Mouse (Mus musculus): ENCODE measurements around the gene Fgfbp3. TPM values are rescaled to one million over a fixed set of nuclear protein-coding genes. Genes with fewer than 3 reads are reported as not detected.
A peak's percentile ranks its signal among the peaks of the same experiment; 100 is the strongest.
"Not testable (repeated sequence)": the region's sequence is repeated elsewhere in the genome, so short reads cannot be mapped to it uniquely, and the experiment has no call there.

Gene Fgfbp3
- total RNA-seq, 1 experiment from 2014 or later: 1.0 TPM

GRCm38 (mm10) chr19:36916206-36916605 lies 3.2 kb downstream of the Fgfbp3 start:
- no peak for ATAC-seq (ENCODE audit: extremely low read depth, insufficient number of reproducible peaks, low FRiP score, poor library complexity, severe bottlenecking)

- ATAC-seq (ENCODE audit: extremely low read depth, insufficient number of reproducible peaks, low FRiP score, poor library complexity, severe bottlenecking): no peak
Observed at GRCm38 (mm10) chr19:36913064-36913463, 6.4 kb downstream of the Fgfbp3 start.

GRCm38 (mm10) chr19:36910424-36911045 lies 8.9 kb downstream of the Fgfbp3 start:
- ATAC-seq (ENCODE audit: extremely low read depth, insufficient number of reproducible peaks, low FRiP score, poor library complexity, severe bottlenecking): no peak

GRCm38 (mm10) chr19:36909676-36910292 lies 9.6 kb downstream of the Fgfbp3 start:
- peak; percentile 46; the same call in 1 of the 2 replicates for ATAC-seq (ENCODE audit: extremely low read depth, insufficient number of reproducible peaks, low FRiP score, poor library complexity, severe bottlenecking)

- no peak for ATAC-seq (ENCODE audit: extremely low read depth, insufficient number of reproducible peaks, low FRiP score, poor library complexity, severe bottlenecking)
Observed at GRCm38 (mm10) chr19:36909150-36909549, 10.3 kb downstream of the Fgfbp3 start.

DNA sequence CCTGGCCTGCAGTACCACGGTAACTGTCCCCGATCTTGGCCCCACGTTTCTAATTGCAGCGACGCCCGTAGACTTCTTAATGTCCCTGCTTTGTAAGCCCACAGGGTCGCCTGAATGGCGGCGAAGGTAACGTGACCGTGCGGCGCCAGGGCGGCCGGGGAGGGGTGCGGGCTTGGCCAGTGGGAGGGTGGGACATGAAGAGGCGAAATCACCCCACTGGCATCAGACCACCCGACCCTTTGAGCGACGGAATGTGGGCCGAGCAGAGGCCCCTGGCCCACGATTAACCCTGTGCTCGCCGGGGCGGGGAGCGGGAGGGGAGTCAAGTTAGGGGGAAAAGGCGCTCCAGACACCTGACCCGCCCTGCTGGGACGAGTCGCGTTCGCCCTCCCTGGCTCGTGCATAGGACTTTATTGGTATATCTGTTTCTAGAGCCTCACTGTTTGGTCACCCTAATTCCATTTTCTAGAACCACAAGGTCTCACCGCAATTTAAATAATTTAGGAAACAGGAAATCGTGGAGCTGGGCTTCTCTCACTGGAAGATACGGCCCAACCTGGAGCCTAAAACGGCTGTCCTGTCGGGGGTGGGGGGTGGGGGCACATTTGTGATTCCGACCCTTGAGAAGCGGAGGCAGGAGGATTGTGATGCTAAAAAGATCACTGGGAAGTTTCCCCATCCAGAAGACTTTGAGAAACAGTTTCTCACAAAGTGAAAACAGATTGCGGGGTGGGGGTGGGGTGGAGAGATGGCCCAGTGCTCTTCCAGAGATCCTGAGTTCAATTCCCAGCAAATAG lies 15.0 kb downstream of the Fgfbp3 start:
- no peak for ATAC-seq (ENCODE audit: extremely low read depth, insufficient number of reproducible peaks, low FRiP score, poor library complexity, severe bottlenecking)

DNA sequence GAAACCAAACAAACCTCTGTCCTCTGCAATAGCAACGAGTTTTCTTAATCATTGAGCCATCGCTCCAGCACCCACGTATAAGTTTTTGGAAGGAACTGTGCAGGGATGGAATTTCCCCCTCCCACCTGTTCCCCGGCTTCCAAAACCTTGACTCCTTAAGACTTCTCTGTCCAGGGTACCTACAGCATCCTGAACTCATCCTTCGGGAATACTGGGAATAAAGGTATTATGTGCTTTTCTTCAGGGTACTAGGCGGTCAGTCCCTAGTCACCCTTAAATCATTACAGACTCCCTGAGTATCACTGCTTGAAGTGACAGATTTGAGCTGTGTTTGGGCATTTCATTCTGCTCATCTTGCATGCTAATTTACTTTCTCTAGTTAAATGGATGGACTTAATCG lies 16.0 kb downstream of the Fgfbp3 start:
- no peak for ATAC-seq (ENCODE audit: extremely low read depth, insufficient number of reproducible peaks, low FRiP score, poor library complexity, severe bottlenecking)

DNA sequence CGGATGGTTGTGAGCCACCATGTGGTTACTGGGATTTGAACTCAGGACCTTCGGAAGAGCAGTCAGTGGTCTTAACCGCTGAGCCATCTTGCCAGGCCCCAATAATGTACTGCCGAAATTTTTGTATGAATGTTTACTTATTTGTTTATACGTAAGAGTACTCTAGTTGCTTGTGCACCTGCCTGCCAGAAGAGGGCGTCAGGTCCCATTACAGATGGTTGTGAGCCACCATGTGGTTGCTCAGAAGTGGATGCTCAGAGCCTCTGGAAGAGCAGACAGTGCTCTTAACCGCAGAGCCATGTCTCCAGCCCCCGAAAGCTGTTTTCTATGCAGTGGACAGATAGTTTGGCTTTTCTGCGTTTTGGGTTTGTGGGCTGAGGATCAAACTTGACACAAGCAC lies 21.6 kb downstream of the Fgfbp3 start:
- ATAC-seq (ENCODE audit: extremely low read depth, insufficient number of reproducible peaks, low FRiP score, poor library complexity, severe bottlenecking): no peak

- no peak for ATAC-seq (ENCODE audit: extremely low read depth, insufficient number of reproducible peaks, low FRiP score, poor library complexity, severe bottlenecking)
Observed at GRCm38 (mm10) chr19:36896791-36897569, 22.4 kb downstream of the Fgfbp3 start.

DNA sequence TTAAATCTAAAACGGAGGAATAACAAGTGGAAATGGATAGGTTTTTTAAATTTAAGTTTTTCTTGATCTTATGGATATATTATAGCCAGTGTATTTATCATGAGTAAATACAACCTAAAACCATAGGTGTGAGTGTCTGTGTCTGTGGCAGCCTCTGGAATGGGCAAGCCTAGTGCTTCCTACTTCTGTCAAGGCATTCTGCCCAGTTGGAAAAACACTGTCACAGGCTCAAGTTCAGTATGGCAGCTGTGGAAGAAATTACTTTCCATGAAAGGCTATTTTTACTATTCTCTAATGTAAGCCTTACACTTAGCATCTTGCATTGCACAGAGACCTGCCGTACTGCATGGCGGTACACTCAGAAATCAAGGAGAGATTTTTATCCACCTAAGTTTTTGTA lies 27.7 kb downstream of the Fgfbp3 start:
- ATAC-seq (ENCODE audit: extremely low read depth, insufficient number of reproducible peaks, low FRiP score, poor library complexity, severe bottlenecking): no peak

DNA sequence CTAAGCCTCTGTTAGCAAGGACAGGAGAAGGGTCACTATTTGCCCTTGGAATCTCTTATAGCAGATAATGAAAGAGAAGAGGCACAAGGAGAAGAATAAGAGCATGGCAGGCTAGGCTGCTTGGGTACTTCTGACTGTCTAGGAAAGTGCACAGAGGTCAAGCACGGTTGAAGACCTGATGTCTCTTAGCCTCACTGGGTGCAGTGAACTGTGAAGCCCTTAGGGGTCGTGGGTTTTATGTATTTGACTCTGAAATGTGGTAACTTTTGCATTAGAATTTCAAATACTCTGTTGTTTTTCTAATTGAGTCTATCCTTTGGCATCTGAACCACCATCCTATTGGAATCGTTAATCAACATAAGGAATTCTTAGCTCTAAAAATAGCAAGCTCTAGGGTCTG lies 31.7 kb downstream of the Fgfbp3 start:
- ATAC-seq (ENCODE audit: extremely low read depth, insufficient number of reproducible peaks, low FRiP score, poor library complexity, severe bottlenecking): no peak

GRCm38 (mm10) chr19:36886316-36886715 lies 33.1 kb downstream of the Fgfbp3 start:
- no peak for ATAC-seq (ENCODE audit: extremely low read depth, insufficient number of reproducible peaks, low FRiP score, poor library complexity, severe bottlenecking)

GRCm38 (mm10) chr19:36883119-36883518 lies 36.3 kb downstream of the Fgfbp3 start:
- ATAC-seq (ENCODE audit: extremely low read depth, insufficient number of reproducible peaks, low FRiP score, poor library complexity, severe bottlenecking): no peak

- no peak for ATAC-seq (ENCODE audit: extremely low read depth, insufficient number of reproducible peaks, low FRiP score, poor library complexity, severe bottlenecking)
Observed at GRCm38 (mm10) chr19:36878743-36879495, 40.5 kb downstream of the Fgfbp3 start.

GRCm38 (mm10) chr19:36877329-36877728 lies 42.1 kb downstream of the Fgfbp3 start:
- ATAC-seq (ENCODE audit: extremely low read depth, insufficient number of reproducible peaks, low FRiP score, poor library complexity, severe bottlenecking): no peak

GRCm38 (mm10) chr19:36874651-36875050 lies 44.8 kb downstream of the Fgfbp3 start:
- no peak for ATAC-seq (ENCODE audit: extremely low read depth, insufficient number of reproducible peaks, low FRiP score, poor library complexity, severe bottlenecking)

- ATAC-seq (ENCODE audit: extremely low read depth, insufficient number of reproducible peaks, low FRiP score, poor library complexity, severe bottlenecking): not testable (repeated sequence)
Observed at GRCm38 (mm10) chr19:36868675-36869074, 50.7 kb downstream of the Fgfbp3 start.
